Mouse (Mus musculus): ENCODE measurements around the gene Gm14124.
"Not testable (repeated sequence)": the region's sequence is repeated elsewhere in the genome, so short reads cannot be mapped to it uniquely, and the experiment has no call there.

- not testable (repeated sequence) for TF ChIP-seq POLR2A (IDR thresholded peaks at IDR 0.05; ENCODE audit: borderline replicate concordance, insufficient read depth, low read length); CTCF (IDR thresholded peaks at IDR 0.05; ENCODE audit: borderline replicate concordance, insufficient read depth, low read depth, low read length)
Measured at GRCm38 (mm10) chr2:150218363-150218725, 39.0 kb upstream of the Gm14124 start.

All from cerebellum, adult 2 months (tissue).